Mouse (Mus musculus) G1E (cell line): ENCODE results near the gene Afap1l2. TPM values are rescaled to one million over a fixed set of nuclear protein-coding genes. Genes with fewer than 3 reads are reported as not detected.

ENCODE experiments used
- ATAC-seq: 2 replicates; pipeline ENCODE4 v1.8.0; 2016; ENCODE audit warnings: mild to moderate bottlenecking; ENCODE audit not compliant: insufficient number of reproducible peaks, poor library complexity, low FRiP score, severe bottlenecking; ENCODE audit errors: extremely low read depth
- DNase-seq: peaks from one replicate; pipeline ENCODE4 v3.0.0; 2012; ENCODE audit warnings: low spot score
- H3K27me3 ChIP-seq: 2 replicates; pipeline ENCODE4 v1.6.1; 2012; ENCODE audit warnings: mild to moderate bottlenecking, low read length, inconsistent platforms; ENCODE audit not compliant: insufficient read depth
- H3K36me3 ChIP-seq: replicated peaks from 2 replicates; pipeline ENCODE3; 2012; ENCODE audit warnings: mild to moderate bottlenecking, inconsistent platforms
- H3K4me1 ChIP-seq: 2 replicates; pipeline ENCODE4 v1.6.1; 2012; ENCODE audit warnings: low read depth, low read length, inconsistent platforms, mixed read lengths; ENCODE audit not compliant: insufficient read depth
- H3K4me3 ChIP-seq: 2 replicates; pipeline ENCODE4 v1.5.1; 2012; ENCODE audit warnings: low read depth, mild to moderate bottlenecking, inconsistent platforms, low read length, moderate library complexity, mixed read lengths
- H3K9me3 ChIP-seq: replicated peaks from 2 replicates; pipeline ENCODE4 v1.6.1; 2012; ENCODE audit warnings: inconsistent platforms
- CTCF ChIP-seq: IDR thresholded peaks from 2 replicates; pipeline ENCODE4 v1.5.1; 2012; ENCODE audit warnings: low read depth, low read length, inconsistent platforms, mixed read lengths
- GATA1 ChIP-seq: IDR thresholded peaks from 2 replicates; pipeline ENCODE4 v1.6.1; 2012; ENCODE audit warnings: borderline replicate concordance, low read length, inconsistent platforms, mixed read lengths
- GATA2 ChIP-seq: IDR thresholded peaks from 2 replicates; pipeline ENCODE4 v1.6.1; 2012; ENCODE audit warnings: low read depth, low read length, inconsistent platforms, borderline replicate concordance
- POLR2AphosphoS5 ChIP-seq: IDR thresholded peaks from 2 replicates; pipeline ENCODE4 v1.6.1; 2012; ENCODE audit warnings: low read depth, low read length, inconsistent platforms; ENCODE audit not compliant: insufficient replicate concordance
- TAL1 ChIP-seq: conservative IDR thresholded peaks from 2 replicates; pipeline ENCODE4 v1.6.1; 2012; ENCODE audit warnings: low read depth, low read length, inconsistent platforms, mixed read lengths
- polyA plus RNA-seq: library from polyadenylated mRNA; stranded (reverse); fragments of >175 nt; gene quantifications from 2 replicates; pipeline ENCODE4 v1.2.3, GENCODE M21; 2012
- total RNA-seq, 2 experiments: library from RNA; stranded (forward) in 1 of 2; stranded (reverse) in 1 of 2; fragments of 200-1000 nt in 1 of 2; fragments of >200 nt in 1 of 2; fragmentation: Nextera tagmentation in 1 of 2; gene quantifications; 2 replicates each; pipeline ENCODE4 v1.2.3; 2014 to 2017

Afap1l2 gene
- total and polyA plus RNA-seq, 3 experiments = 0.11 TPM; not detected in 2

- Histone ChIP-seq H3K27me3 (peaks cover 4% of the 10 kb centered on the region), H3K4me1 (no peaks in the 10 kb centered on the region), H3K4me3 (no peak overlapping the region), H3K36me3 (no peaks in the 10 kb centered on the region), H3K9me3 (no peaks in the 10 kb centered on the region)
- no peak for TF ChIP-seq CTCF
- TF ChIP-seq GATA2 = no peak
- no peak for TF ChIP-seq GATA1
- TF ChIP-seq TAL1 = no peak
- TF ChIP-seq POLR2AphosphoS5 = no peak
- ATAC-seq = no peak
- DNase-seq = no peak
Measured at GRCm38 (mm10) chr19:56949868-56950267, 58.2 kb downstream of the Afap1l2 start.

GRCm38 (mm10) chr19:56947971-56948610, 59.9 kb downstream of the Afap1l2 start:
- Histone ChIP-seq H3K27me3 (peaks cover 3% of the 10 kb centered on the region), H3K9me3 (no peaks in the 10 kb centered on the region; the same call in 1 of the 2 replicates), H3K4me3 (no peak overlapping the region), H3K36me3 (no peaks in the 10 kb centered on the region), H3K4me1 (no peaks in the 10 kb centered on the region)
- TF ChIP-seq POLR2AphosphoS5 = no peak
- no peak for TF ChIP-seq GATA1
- no peak for TF ChIP-seq GATA2
- no peak for TF ChIP-seq TAL1
- no peak for TF ChIP-seq CTCF
- ATAC-seq = no peak
- no peak for DNase-seq

GRCm38 (mm10) chr19:56946727-56947126, 61.3 kb downstream of the Afap1l2 start:
- Histone ChIP-seq H3K4me1 (no peaks in the 10 kb centered on the region), H3K9me3 (no peaks in the 10 kb centered on the region; the same call in 1 of the 2 replicates), H3K4me3 (no peak overlapping the region), H3K27me3 (peaks cover 2% of the 10 kb centered on the region), H3K36me3 (no peaks in the 10 kb centered on the region)
- ATAC-seq (no peak), DNase-seq (no peak)
- TF ChIP-seq CTCF (no peak), GATA1 (no peak), POLR2AphosphoS5 (no peak), TAL1 (no peak), GATA2 (no peak)

GRCm38 (mm10) chr19:56946277-56946676, 61.8 kb downstream of the Afap1l2 start:
- Histone ChIP-seq H3K36me3 (no peaks in the 10 kb centered on the region), H3K27me3 (peaks cover 2% of the 10 kb centered on the region), H3K9me3 (no peaks in the 10 kb centered on the region; the same call in 1 of the 2 replicates), H3K4me1 (no peaks in the 10 kb centered on the region), H3K4me3 (no peak overlapping the region)
- TF ChIP-seq GATA2 (no peak), GATA1 (no peak), CTCF (no peak), TAL1 (no peak), POLR2AphosphoS5 (no peak)
- no peak for ATAC-seq
- no peak for DNase-seq

- Histone ChIP-seq H3K36me3 (no peaks in the 10 kb centered on the region), H3K9me3 (no peaks in the 10 kb centered on the region; the same call in 1 of the 2 replicates), H3K27me3 (peaks cover 2% of the 10 kb centered on the region), H3K4me3 (no peak overlapping the region), H3K4me1 (no peaks in the 10 kb centered on the region)
- TF ChIP-seq GATA2 (no peak), POLR2AphosphoS5 (no peak), CTCF (no peak), TAL1 (no peak), GATA1 (no peak)
- no peak for ATAC-seq
- no peak for DNase-seq
Measured at GRCm38 (mm10) chr19:56945621-56946020, 62.4 kb downstream of the Afap1l2 start.

GRCm38 (mm10) chr19:56944826-56945225, 63.2 kb downstream of the Afap1l2 start:
- TF ChIP-seq GATA2 (no peak), POLR2AphosphoS5 (no peak), CTCF (no peak), TAL1 (no peak), GATA1 (no peak)
- Histone ChIP-seq H3K4me3 (no peak overlapping the region), H3K36me3 (no peaks in the 10 kb centered on the region), H3K27me3 (peaks cover 2% of the 10 kb centered on the region), H3K9me3 (no peaks in the 10 kb centered on the region; the same call in 1 of the 2 replicates), H3K4me1 (no peaks in the 10 kb centered on the region)
- DNase-seq (no peak), ATAC-seq (no peak)

GRCm38 (mm10) chr19:56944211-56944610, 63.8 kb downstream of the Afap1l2 start:
- ATAC-seq (no peak), DNase-seq (no peak)
- Histone ChIP-seq H3K27me3 (peaks cover 3% of the 10 kb centered on the region; the same call in 1 of the 2 replicates), H3K4me1 (no peaks in the 10 kb centered on the region), H3K4me3 (no peak overlapping the region), H3K36me3 (no peaks in the 10 kb centered on the region), H3K9me3 (no peaks in the 10 kb centered on the region; the same call in 1 of the 2 replicates)
- TF ChIP-seq CTCF = no peak
- TF ChIP-seq POLR2AphosphoS5 = no peak
